Mouse (Mus musculus): ENCODE data around the gene Zfp735.

The Zfp735 gene

DNA sequence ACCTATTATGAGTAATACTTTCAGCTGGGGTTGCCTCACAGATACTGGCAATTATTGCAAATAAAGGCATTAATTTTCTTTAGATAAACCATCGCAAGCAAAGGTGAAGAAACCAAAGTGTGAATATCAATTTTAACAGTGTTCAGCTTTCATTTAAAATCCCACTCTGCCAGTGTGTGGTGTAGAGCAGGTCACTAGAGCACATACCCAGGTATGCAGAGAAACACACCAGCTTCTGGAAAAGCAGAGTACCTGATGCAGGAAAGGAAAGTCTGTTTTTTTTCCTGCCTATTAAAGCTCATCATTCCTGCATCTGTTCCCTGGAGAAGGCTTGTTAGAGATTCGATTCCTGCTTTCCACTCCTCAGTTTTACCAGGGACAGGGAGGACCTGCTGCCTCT is at the start of gene Zfp735:
Gene Zfp735, plus strand, starts transcription at position 301 of the 400 bp plus-strand sequence.
- in situ Hi-C loops (cut with MboI, MseI): no loop called here

DNA sequence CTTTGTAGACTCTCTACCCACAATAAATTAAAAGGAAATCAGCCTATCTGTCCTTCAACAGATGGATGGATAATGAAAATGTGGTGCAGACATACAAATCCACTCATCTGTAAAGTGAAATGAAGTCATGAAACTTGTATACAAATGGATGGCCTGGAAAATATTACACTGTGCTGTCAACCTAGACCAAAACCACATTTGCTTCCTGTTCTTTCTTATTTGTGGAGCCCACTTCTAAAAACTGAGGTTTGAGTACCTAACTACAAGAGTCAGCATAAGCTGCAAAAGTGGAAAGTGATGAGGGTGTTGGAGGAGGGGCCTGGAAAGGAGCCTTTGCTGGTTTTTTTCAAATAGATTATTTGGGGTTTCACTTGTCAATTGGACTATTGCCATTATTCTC is 70.5 kb downstream of the Zfp735 start:
- in situ Hi-C loops (cut with MboI, MseI): no loop called here

All from T-helper 1 cell (primary cell).